Mouse (Mus musculus): ENCODE measurements around the gene Srsf9.
"Not testable (repeated sequence)": the region's sequence is repeated elsewhere in the genome, so short reads cannot be mapped to it uniquely, and the experiment has no call there.

Srsf9 gene

GRCm38 (mm10) chr5:115326875-115327609, at the start of gene Srsf9:
Srsf9 (plus strand) TSS chr5:115327177.
- peak; percentile 92 for DNase-seq (ENCODE audit: low read depth, low spot score)

- DNase-seq (ENCODE audit: low read depth, low spot score), result no peak
These were observed 48.9 kb upstream of the Srsf9 start for GRCm38 (mm10) chr5:115278053-115278452.

GRCm38 (mm10) chr5:115278785-115279184, 48.2 kb upstream of the Srsf9 start:
- no peak for DNase-seq (ENCODE audit: low read depth, low spot score)

- DNase-seq (ENCODE audit: low read depth, low spot score), result peak; percentile 71
These were observed 47.5 kb upstream of the Srsf9 start, which contains the start of gene Coq5 for GRCm38 (mm10) chr5:115279226-115280049. Coq5 (plus strand) TSS chr5:115279666.

GRCm38 (mm10) chr5:115280050-115280687, 46.8 kb upstream of the Srsf9 start:
- no peak for DNase-seq (ENCODE audit: low read depth, low spot score)

GRCm38 (mm10) chr5:115284735-115285134, 42.2 kb upstream of the Srsf9 start:
- DNase-seq (ENCODE audit: low read depth, low spot score), result no peak

- no peak for DNase-seq (ENCODE audit: low read depth, low spot score)
These were observed 32.8 kb upstream of the Srsf9 start for GRCm38 (mm10) chr5:115294173-115294572.

GRCm38 (mm10) chr5:115296347-115296746, 30.6 kb upstream of the Srsf9 start:
- DNase-seq (ENCODE audit: low read depth, low spot score), result no peak

- DNase-seq (ENCODE audit: low read depth, low spot score), result peak; percentile 65
These were observed 26.8 kb upstream of the Srsf9 start for GRCm38 (mm10) chr5:115300035-115300744.

GRCm38 (mm10) chr5:115300792-115301614, 26.0 kb upstream of the Srsf9 start, which contains the start of gene Dynll1:
Dynll1 (minus strand) TSS chr5:115300999.
- peak; percentile 96 for DNase-seq (ENCODE audit: low read depth, low spot score)

- DNase-seq (ENCODE audit: low read depth, low spot score), result no peak
These were observed 25.4 kb upstream of the Srsf9 start for GRCm38 (mm10) chr5:115301615-115302014.

GRCm38 (mm10) chr5:115302190-115302589, 24.8 kb upstream of the Srsf9 start:
- DNase-seq (ENCODE audit: low read depth, low spot score), result not testable (repeated sequence)

- no peak for DNase-seq (ENCODE audit: low read depth, low spot score)
These were observed 14.6 kb upstream of the Srsf9 start for GRCm38 (mm10) chr5:115312354-115312753.

GRCm38 (mm10) chr5:115312816-115313667, 13.9 kb upstream of the Srsf9 start:
- DNase-seq (ENCODE audit: low read depth, low spot score), result no peak

GRCm38 (mm10) chr5:115313668-115313943, 13.4 kb upstream of the Srsf9 start:
- DNase-seq (ENCODE audit: low read depth, low spot score), result no peak

GRCm38 (mm10) chr5:115316968-115317644, 9.9 kb upstream of the Srsf9 start:
- DNase-seq (ENCODE audit: low read depth, low spot score), result no peak

- no peak for DNase-seq (ENCODE audit: low read depth, low spot score)
These were observed 9.2 kb upstream of the Srsf9 start for GRCm38 (mm10) chr5:115317645-115318328.

Measured in skeletal muscle tissue, adult 2 months (tissue).